Mouse (Mus musculus) A20 (cell line): Measurements from ENCODE around the gene Gm14548.
A peak's percentile ranks its signal among the peaks of the same experiment; 100 is the strongest.
"Not testable (repeated sequence)": the region's sequence is repeated elsewhere in the genome, so short reads cannot be mapped to it uniquely, and the experiment has no call there.

Experiments
- DNase-seq: peaks from one replicate; pipeline ENCODE4 v3.0.0-alpha.2; 2011; ENCODE audit warnings: low read depth, low spot score

The Gm14548 gene

DNA sequence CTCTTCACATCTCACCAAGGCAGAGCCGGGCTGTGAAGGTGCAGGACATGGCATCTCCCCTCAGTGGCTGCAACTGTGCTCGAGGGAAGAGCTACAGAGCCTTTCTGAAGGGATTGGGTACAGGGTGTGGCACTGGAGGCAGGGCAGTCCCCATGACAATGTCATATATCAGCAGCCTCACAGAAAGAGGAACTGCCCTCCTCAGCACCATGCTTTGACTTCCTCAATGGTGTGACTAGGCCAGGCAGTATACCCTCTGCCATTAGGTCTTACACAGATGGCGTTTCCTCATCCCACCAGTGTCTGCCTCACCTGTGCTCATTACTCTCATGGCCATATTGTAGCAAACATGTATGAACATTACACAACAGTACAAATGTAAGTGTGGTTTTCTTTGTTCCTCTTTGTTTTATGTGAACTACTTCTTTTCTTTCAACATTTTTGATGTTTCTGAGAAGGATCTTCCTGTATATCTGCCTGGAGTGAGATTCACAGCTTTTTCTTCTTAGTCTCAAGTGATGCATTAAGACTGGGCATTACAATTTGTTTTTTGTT, at the start of gene Gm14548:
TSS of gene Gm14548 (minus strand) at position 85 of the 555 bp plus-strand sequence.
- peak; percentile 84 for DNase-seq

DNA sequence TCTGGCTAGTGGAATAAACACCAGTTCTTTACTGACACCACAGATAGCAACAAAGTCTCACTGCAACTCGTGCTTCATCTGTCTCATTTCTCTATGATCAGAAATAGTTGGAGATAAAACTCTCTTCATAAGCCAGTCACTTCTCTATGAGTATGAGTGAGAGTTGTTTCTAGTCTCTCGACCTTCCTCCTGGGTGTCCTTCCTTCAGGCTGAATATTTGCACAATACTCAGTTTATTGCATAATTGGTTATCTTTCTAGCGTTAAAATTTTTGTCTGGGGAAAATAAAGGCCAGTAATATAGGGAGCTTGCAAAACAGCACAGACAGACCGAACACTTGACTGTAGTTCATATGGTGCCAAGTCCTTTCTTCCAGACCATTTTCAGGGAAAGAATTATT, 48.2 kb upstream of the Gm14548 start:
- no peak for DNase-seq

DNA sequence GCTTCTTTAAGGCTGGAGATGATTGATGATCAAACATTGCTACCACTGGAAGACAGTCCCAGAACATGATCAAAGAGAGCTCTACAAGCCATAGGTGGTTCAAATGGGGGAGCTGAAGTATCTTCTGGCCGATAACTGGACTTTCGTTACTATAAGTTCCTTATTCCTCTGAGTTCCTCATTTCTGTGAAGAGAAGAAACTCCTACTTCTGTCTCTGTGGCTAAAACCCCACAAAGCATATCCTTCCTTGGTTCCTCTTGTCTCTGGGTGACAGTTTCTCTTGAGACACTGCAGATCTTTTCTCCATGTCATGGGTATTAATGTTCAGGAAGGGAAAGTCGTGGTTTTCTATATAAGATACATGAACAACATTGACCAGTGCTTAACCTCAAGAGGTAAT, 43.0 kb upstream of the Gm14548 start:
- DNase-seq, result peak; percentile 61

DNA sequence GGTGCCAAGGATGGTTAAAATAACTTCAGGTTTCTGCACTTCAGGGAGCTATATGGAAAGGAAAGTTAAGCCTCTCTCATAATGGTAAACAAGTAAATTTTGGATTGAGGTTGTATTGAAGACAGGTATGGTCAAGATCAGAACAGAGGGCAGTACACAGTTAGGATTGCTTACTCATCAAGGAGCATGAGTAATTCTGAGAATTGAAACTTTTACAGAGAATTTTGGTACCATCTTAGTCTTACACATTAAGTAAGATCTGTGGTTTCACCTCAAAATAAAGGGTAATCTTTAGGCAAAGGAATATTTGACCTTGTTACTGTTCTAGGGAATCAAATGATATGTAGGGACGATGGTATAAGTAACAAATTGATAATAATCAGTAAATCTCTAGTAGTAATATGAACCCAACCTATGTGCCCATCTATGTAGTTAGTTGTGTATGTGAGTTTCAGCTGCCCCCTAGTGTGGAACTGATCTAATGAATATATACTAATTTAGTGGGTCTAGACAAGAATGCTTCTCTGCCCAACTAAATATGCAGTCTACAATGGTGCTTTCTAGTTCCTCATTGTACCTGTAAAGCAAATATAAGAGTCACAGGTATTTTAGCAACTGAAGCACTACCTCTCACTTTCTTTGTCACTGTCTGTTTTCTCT, 42.1 kb upstream of the Gm14548 start:
- peak; percentile 47 for DNase-seq

DNA sequence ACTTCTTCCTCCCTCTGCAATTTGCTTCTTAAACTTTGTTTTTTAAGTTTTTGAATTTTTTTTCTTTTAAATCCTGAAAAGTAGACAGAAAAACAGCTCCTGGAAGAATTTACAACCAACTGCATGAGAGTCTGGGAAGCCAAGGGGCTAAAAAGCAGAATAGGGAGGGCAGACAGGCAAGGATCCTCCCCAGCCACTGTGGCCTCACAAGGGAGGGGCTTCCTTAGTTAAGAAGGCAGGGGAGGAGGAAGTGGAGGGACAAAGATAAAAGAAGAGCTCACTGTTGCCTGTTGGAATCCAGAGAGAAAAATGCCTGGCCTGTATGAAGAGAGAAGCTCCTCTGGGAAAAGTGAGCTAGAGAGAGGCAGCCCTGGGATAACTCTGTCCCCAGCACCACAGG, 37.6 kb upstream of the Gm14548 start:
- DNase-seq, result not testable (repeated sequence)

DNA sequence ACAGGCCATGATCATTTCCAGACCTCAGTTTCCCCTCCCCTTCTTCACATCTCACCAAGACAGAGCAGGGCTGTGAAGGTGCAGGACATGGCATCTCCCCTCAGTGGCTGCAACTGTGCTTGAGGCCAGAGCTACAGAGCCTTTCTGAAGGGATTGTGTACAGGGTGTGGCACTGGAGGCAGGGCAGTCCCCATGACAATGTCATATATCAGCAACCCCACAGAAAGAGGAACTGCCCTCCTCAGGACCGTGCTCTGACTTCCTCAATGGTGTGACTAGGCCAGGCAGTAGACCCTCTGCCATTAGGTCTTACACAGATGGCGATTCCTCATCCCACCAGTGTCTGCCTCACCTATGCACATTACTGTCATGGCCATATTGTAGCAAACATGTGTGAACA, 17.5 kb upstream of the Gm14548 start, which contains the start of gene Lilra6:
TSS of gene Lilra6 (minus strand) at position 117 of the 400 bp plus-strand sequence.
- DNase-seq, result peak; percentile 60

DNA sequence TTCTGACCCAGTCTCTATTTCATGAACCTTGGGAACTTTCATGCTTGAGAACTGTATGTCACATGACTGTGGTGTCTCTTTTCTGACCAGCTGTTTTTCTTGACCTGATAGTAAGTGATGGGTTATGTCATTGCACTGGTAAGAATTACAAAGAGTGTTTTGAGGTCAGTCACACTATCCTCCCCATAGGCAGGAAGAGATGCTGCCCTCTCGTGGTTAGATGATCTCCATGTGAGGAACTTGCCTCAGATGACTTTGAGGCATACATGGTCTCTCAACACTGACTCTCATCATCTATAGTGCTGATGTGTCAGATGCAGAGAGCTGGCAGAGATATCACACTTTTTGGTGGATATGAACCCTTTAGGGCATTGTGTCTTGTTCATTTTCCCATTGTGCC, 5.8 kb upstream of the Gm14548 start:
- peak; percentile 46 for DNase-seq

DNA sequence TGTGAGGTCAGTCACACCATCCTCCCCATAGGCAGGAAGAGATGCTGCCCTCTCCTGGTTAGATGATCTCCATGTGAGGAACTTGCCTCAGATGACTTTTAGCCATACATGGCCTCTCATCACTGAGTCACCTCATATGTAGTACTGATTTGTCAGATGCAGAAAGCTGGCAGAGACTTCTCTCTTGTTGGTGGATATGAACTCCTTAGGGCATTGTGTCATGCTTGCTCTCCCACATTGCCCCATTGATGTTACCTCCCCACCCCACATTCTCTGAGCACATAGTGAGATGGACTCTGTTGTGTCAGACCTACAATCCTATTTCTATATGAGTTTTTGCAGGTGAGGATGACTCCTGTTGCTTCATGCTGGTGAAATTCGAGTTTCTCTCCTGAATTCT, 22.9 kb downstream of the Gm14548 start:
- DNase-seq, result not testable (repeated sequence)

DNA sequence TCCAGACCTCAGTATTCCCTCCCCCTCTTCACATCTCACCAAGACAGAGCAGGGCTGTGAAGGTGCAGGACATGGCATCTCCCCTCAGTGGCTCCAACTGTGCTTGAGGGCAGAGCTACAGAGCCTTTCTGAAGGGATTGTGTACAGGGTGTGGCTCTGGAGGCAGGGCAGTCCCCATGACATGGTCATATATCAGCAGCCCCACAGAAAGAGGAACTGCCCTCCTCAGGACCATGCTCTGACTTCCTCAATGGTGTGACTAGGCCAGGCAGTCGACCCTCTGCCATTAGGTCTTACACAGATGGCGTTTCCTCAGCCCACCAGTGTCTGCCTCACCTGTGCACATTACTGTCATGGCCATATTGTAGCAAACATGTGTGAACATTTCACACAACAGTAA, 53.0 kb downstream of the Gm14548 start, which contains the start of gene Pira2:
TSS of gene Pira2 (minus strand) at position 101 of the 400 bp plus-strand sequence.
- DNase-seq, result not testable (repeated sequence)

DNA sequence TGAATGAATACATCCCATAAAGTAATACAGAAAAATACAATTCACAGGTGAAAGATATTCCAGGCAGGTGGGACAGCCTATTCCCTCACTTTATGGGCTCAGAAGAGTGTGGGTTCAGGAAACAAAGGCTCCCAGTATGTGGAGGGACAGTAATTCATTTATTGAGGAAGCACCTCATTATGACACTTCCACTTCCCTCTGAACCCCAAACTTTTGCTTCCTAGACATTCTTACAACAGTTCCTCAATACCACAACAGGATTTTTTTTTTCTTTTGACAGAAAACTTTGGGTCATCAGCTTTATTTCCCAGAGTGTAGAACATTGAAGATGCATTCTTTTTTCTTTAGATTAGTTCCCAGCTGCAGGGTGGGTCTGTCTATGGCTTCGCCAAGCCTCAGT, 60.1 kb downstream of the Gm14548 start:
- DNase-seq, result not testable (repeated sequence)
